Mouse (Mus musculus) forebrain, embryonic 11.5 days (tissue): ENCODE measurements around the gene Ddx6. TPM values are rescaled to one million over a fixed set of nuclear protein-coding genes. Genes with fewer than 3 reads are reported as not detected.

Experiments used
- ATAC-seq: fragments of 200-750 bp; cut with Nextera tagmentation; replicated peaks from 2 replicates; pipeline ENCODE4 v1.8.0; 2017; ENCODE audit warnings: moderate TSS enrichment; ENCODE audit not compliant: low FRiP score
- DNase-seq: peaks from one replicate; pipeline ENCODE4 v3.0.0-alpha.2; 2017; ENCODE audit warnings: low spot score
- H3K27ac ChIP-seq: fragments of 300-500 bp; sonication (generic); 2 replicates; pipeline ENCODE4 v1.5.1; 2014; ENCODE audit warnings: low read depth, low read length
- H3K27me3 ChIP-seq: fragments of 300-500 bp; sonication (generic); 2 replicates; pipeline ENCODE4 v1.6.1; 2014; ENCODE audit warnings: mild to moderate bottlenecking, low read length, mixed read lengths; ENCODE audit not compliant: control insufficient read depth, insufficient read depth
- H3K36me3 ChIP-seq: fragments of 300-500 bp; sonication (generic); 2 replicates; pipeline ENCODE4 v1.6.1; 2014; ENCODE audit warnings: mild to moderate bottlenecking, low read length, moderate library complexity, mixed read lengths; ENCODE audit not compliant: control insufficient read depth, insufficient read depth
- H3K4me1 ChIP-seq: fragments of 300-500 bp; sonication (generic); replicated peaks from 2 replicates; pipeline ENCODE4 v1.6.1; 2014; ENCODE audit warnings: low read length, mixed read lengths; ENCODE audit not compliant: control insufficient read depth, insufficient read depth
- H3K4me2 ChIP-seq: fragments of 300-500 bp; sonication (generic); 2 replicates; pipeline ENCODE4 v1.6.1; 2014; ENCODE audit warnings: low read depth, mild to moderate bottlenecking, low read length, moderate library complexity, mixed read lengths; ENCODE audit not compliant: severe bottlenecking
- H3K4me3 ChIP-seq: fragments of 300-500 bp; sonication (generic); 2 replicates; pipeline ENCODE4 v1.5.1; 2014; ENCODE audit warnings: low read depth, low read length
- H3K9ac ChIP-seq: fragments of 300-500 bp; sonication (generic); 2 replicates; pipeline ENCODE4 v1.6.1; 2014; ENCODE audit warnings: low read length
- H3K9me3 ChIP-seq: fragments of 300-500 bp; sonication (generic); 2 replicates; pipeline ENCODE4 v1.6.1; 2016; ENCODE audit warnings: low read length, mixed read lengths; ENCODE audit not compliant: control insufficient read depth
- WGBS: fragments of 180-500 bp; shearing (Covaris S2); extraction: QIAGEN DNeasy Blood & Tissue Kit; methylation state at CpG from one replicate; pipeline ENCODE4 v1.1.7; 2014; 5-methylcytosine and 5-hydroxymethylcytosine counted together
- polyA plus RNA-seq: library from polyadenylated mRNA; unstranded; fragments of >200 nt; fragmentation: Nextera tagmentation; extraction: Ambion mirVana; gene quantifications from 2 replicates; pipeline ENCODE4 v1.2.1, GENCODE M21; 2014

Gene Ddx6
- polyA plus RNA-seq, 1 experiment from 2014 or later, result 16.2 TPM

- ATAC-seq (no peak), DNase-seq (no peak)
- no peaks in the 10 kb centered on the region for H3K27me3 ChIP-seq
- H3K4me2 ChIP-seq, result no peak overlapping the region
- no peak overlapping the region for H3K4me3 ChIP-seq
- H3K27ac ChIP-seq, result no peak overlapping the region
- H3K4me1 ChIP-seq, result no peaks in the 10 kb centered on the region
- WGBS, result 82% methylated on average over 7 of the region's 7 CpGs
- H3K9me3 ChIP-seq, result no peaks in the 10 kb centered on the region
- no peak overlapping the region for H3K9ac ChIP-seq
- no peaks in the 10 kb centered on the region for H3K36me3 ChIP-seq
Measured at GRCm38 (mm10) chr9:44648881-44649281, 44.2 kb downstream of the Ddx6 start.

GRCm38 (mm10) chr9:44652027-44652426 lies 47.3 kb downstream of the Ddx6 start:
- no peak overlapping the region for H3K9ac ChIP-seq
- no peak overlapping the region for H3K4me3 ChIP-seq
- 17% methylated on average over 8 of the region's 8 CpGs for WGBS
- DNase-seq (peak; percentile 78), ATAC-seq (0 out of 2 replicates have a peak, but pooled peaks have one; percentile 63)
- no peak overlapping the region for H3K4me2 ChIP-seq
- H3K27me3 ChIP-seq, result no peaks in the 10 kb centered on the region
- no peak overlapping the region for H3K27ac ChIP-seq
- H3K4me1 ChIP-seq, result peaks cover 3% of the 10 kb centered on the region; the same call in 1 of the 2 replicates
- H3K36me3 ChIP-seq, result no peaks in the 10 kb centered on the region
- no peaks in the 10 kb centered on the region for H3K9me3 ChIP-seq

GRCm38 (mm10) chr9:44653896-44654295 lies 49.2 kb downstream of the Ddx6 start:
- Histone ChIP-seq H3K27me3 (no peaks in the 10 kb centered on the region), H3K9ac (no peak overlapping the region), H3K4me3 (no peak overlapping the region), H3K9me3 (no peaks in the 10 kb centered on the region), H3K4me2 (no peak overlapping the region), H3K4me1 (peaks cover 3% of the 10 kb centered on the region; the same call in 1 of the 2 replicates), H3K36me3 (no peaks in the 10 kb centered on the region), H3K27ac (no peak overlapping the region)
- DNase-seq (no peak), ATAC-seq (no peak)
- WGBS, result 73% methylated on average over 4 of the region's 4 CpGs

DNA sequence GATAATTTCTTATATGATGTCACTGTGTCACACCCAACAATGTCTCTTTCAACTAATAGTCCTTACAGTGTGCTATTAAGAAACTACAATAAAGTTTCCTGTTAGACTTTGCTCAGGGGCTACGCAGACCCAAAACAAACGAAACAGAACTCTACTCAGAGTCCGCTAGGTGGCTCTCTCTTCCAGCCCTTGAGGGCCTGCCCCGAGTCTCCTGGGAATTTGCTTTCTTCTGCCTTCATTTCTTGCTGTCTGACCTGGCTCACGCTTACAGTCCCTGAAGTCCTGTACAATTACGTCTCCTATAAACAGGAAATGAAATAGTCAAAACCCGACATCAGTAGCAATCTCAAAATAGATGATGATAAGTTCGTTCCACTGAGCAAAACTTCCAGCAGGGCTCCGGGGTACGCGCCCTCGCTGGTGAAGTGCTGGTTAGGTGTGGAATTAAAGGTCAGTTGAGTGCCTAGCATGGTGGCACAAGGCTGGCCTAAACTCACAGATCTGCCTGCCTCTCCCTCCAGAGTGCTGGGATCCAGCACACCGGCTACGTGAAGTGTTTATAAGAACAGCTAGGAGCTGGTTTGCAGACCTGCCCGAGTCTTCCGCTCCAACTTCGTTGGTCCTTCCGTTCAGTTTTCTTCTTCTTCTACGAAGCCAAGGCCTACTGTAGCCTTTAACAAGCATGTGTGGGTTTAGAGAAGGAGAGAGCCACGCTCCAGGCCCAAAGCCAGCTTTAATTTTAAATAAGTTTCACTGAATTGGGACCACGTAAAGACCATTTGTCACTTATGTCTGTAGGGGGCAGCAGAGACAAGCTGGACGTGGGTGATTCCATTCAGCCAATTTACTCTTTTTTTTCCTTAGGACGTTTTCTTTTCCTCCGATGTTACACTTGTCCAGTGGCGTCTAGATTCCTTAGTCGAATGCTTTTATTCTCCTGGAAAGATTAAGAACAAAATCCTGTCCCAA lies 50.7 kb downstream of the Ddx6 start:
- Histone ChIP-seq H3K27ac (no peak overlapping the region), H3K9ac (no peak overlapping the region), H3K4me1 (peaks cover 3% of the 10 kb centered on the region; the same call in 1 of the 2 replicates), H3K36me3 (no peaks in the 10 kb centered on the region), H3K9me3 (no peaks in the 10 kb centered on the region), H3K4me3 (peak overlapping the region; percentile 10; the same call in 1 of the 2 replicates), H3K27me3 (no peaks in the 10 kb centered on the region), H3K4me2 (peak overlapping the region; percentile 15; the same call in 1 of the 2 replicates)
- peak; percentile 68 for DNase-seq
- peak; percentile 56; the same call in 1 of the 2 replicates for ATAC-seq
- WGBS, result 28% methylated on average over 26 of the region's 26 CpGs

GRCm38 (mm10) chr9:44663706-44664105 lies 59.0 kb downstream of the Ddx6 start:
- 91% methylated on average over 6 of the region's 6 CpGs for WGBS
- Histone ChIP-seq H3K27me3 (no peaks in the 10 kb centered on the region), H3K9me3 (no peaks in the 10 kb centered on the region), H3K27ac (no peak overlapping the region), H3K36me3 (no peaks in the 10 kb centered on the region), H3K4me2 (no peak overlapping the region), H3K4me3 (no peak overlapping the region), H3K4me1 (no peaks in the 10 kb centered on the region), H3K9ac (no peak overlapping the region)
- DNase-seq (no peak), ATAC-seq (no peak)

- DNase-seq (no peak), ATAC-seq (no peak)
- H3K4me3 ChIP-seq, result no peak overlapping the region
- H3K27ac ChIP-seq, result no peak overlapping the region
- H3K36me3 ChIP-seq, result no peaks in the 10 kb centered on the region
- no peak overlapping the region for H3K9ac ChIP-seq
- no peaks in the 10 kb centered on the region for H3K4me1 ChIP-seq
- H3K27me3 ChIP-seq, result no peaks in the 10 kb centered on the region
- WGBS, result 94% methylated on average over 5 of the region's 5 CpGs
- no peaks in the 10 kb centered on the region for H3K9me3 ChIP-seq
- H3K4me2 ChIP-seq, result no peak overlapping the region
Measured at GRCm38 (mm10) chr9:44671416-44671815, 66.7 kb downstream of the Ddx6 start.

DNA sequence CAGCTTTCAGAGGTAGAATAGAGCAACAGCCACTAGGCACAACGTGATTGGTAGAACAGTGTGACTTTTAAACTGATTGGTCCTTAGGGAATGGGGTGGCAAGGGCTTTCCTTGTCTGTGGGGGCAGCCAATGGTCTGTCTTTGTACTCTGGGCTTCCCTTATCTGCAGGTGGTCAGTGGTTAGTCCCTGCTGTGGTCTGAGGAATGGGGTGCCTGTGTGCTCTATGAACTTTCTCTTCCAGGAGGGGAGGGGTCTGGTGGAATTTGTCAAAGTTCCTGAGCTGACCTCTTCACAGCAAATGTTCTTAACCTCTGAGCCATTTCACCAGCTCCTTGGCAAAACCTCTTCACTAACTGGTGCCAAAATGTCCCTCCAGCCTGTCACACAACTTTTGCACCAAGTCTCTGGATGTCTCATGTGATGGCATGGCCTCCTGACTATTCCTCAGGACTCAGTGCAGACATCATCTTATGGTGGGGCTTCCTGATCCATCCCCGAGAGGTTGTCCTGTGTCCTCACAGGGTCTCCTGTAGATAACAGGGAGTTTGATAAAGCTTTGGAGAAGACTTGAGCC lies 67.7 kb downstream of the Ddx6 start:
- Histone ChIP-seq H3K4me2 (no peak overlapping the region), H3K27ac (no peak overlapping the region), H3K9ac (no peak overlapping the region), H3K27me3 (no peaks in the 10 kb centered on the region), H3K9me3 (no peaks in the 10 kb centered on the region), H3K4me3 (no peak overlapping the region), H3K4me1 (no peaks in the 10 kb centered on the region), H3K36me3 (no peaks in the 10 kb centered on the region)
- 61% methylated on average over 2 of the region's 2 CpGs for WGBS
- ATAC-seq (no peak), DNase-seq (peak; percentile 10)

GRCm38 (mm10) chr9:44673005-44673404 lies 68.3 kb downstream of the Ddx6 start, which contains the start of gene Treh:
Gene Treh, plus strand, starts transcription at chr9:44673233.
- no peak within 1 kb of the TSS for H3K4me2 ChIP-seq
- no peaks in the 10 kb centered on the region for H3K9me3 ChIP-seq
- DNase-seq (peak; percentile 33), ATAC-seq (no peak)
- H3K27me3 ChIP-seq, result no peaks in the 10 kb centered on the region
- no peak within 1 kb of the TSS for H3K4me3 ChIP-seq
- H3K4me1 ChIP-seq, result no peaks in the 10 kb centered on the region
- no peaks in the 10 kb centered on the region for H3K36me3 ChIP-seq
- 93% methylated on average over 3 of the region's 3 CpGs for WGBS
- H3K27ac ChIP-seq, result no peak within 1 kb of the TSS
- H3K9ac ChIP-seq, result no peak within 1 kb of the TSS
